Mouse (Mus musculus) brain, embryonic 14.5 days (tissue): Measurements from ENCODE around the gene Rab4b.

Experiments used
- CTCF ChIP-seq: fragments of 200-500 bp; IDR thresholded peaks from 2 replicates; pipeline ENCODE4 v1.5.1; 2012; ENCODE audit warnings: inconsistent platforms, mild to moderate bottlenecking, moderate library complexity, borderline replicate concordance; ENCODE audit not compliant: insufficient read depth, insufficient read length; ENCODE audit errors: extremely low read depth
- POLR2A ChIP-seq: fragments of 200-500 bp; IDR thresholded peaks from 2 replicates; pipeline ENCODE4 v1.6.1; 2012; ENCODE audit warnings: mild to moderate bottlenecking, inconsistent platforms, borderline replicate concordance; ENCODE audit not compliant: poor library complexity, insufficient read depth, insufficient read length, severe bottlenecking; ENCODE audit errors: extremely low read depth

DNA sequence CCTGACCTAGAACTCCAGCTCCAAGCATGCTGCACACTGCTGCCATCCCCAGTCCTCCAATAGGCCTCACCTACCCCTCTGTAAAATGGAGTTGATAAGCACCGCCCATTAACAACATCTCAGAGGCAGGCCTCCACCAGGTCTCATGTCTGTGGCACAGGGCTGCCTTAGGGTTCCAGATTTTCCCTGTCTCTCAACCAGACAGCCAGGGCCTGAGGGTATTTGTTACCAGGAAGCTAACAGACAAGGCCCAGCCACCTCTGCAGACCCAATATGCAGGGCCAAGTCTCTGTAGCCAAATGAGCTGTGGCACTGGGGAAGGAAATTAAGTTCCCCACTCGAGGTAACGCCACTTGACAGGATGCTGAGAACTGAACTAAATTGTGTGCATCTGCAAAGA, 17.8 kb downstream of the Rab4b start:
- no peak for TF ChIP-seq POLR2A
- no peak for TF ChIP-seq CTCF
